Mouse (Mus musculus) forebrain, embryonic 16.5 days (tissue): ENCODE data around the gene 2410004P03Rik. TPM values are rescaled to one million over a fixed set of nuclear protein-coding genes. Genes with fewer than 3 reads are reported as not detected.

Experiments
- ATAC-seq: fragments of 200-750 bp; cut with Nextera tagmentation; 2 replicates; pipeline ENCODE4 v1.8.0; 2017; ENCODE audit warnings: mild to moderate bottlenecking, moderate library complexity
- H3K27ac ChIP-seq: fragments of 300-500 bp; sonication (generic); 2 replicates; pipeline ENCODE4 v1.5.1; 2014; ENCODE audit warnings: low read length, control low read depth
- H3K27me3 ChIP-seq: fragments of 300-500 bp; sonication (generic); replicated peaks from 2 replicates; pipeline ENCODE4 v1.6.1; 2014; ENCODE audit warnings: low read length; ENCODE audit not compliant: control insufficient read depth, insufficient read depth
- H3K36me3 ChIP-seq: fragments of 300-500 bp; sonication (generic); 2 replicates; pipeline ENCODE4 v1.6.1; 2014; ENCODE audit not compliant: control insufficient read depth, insufficient read depth
- H3K4me1 ChIP-seq: fragments of 300-500 bp; sonication (generic); replicated peaks from 2 replicates; pipeline ENCODE4 v1.6.1; 2014; ENCODE audit warnings: low read length; ENCODE audit not compliant: control insufficient read depth, insufficient read depth
- H3K4me2 ChIP-seq: fragments of 300-500 bp; sonication (generic); 2 replicates; pipeline ENCODE4 v1.6.1; 2014; ENCODE audit warnings: mild to moderate bottlenecking, low read length, control low read depth
- H3K4me3 ChIP-seq: fragments of 300-500 bp; sonication (generic); replicated peaks from 2 replicates; pipeline ENCODE4 v1.5.1; 2014; ENCODE audit warnings: mild to moderate bottlenecking, low read length, control low read depth
- H3K9ac ChIP-seq: fragments of 300-500 bp; sonication (generic); replicated peaks from 2 replicates; pipeline ENCODE4 v1.6.1; 2014; ENCODE audit warnings: low read depth, low read length, control low read depth
- H3K9me3 ChIP-seq: fragments of 300-500 bp; sonication (generic); 2 replicates; pipeline ENCODE4 v1.6.1; 2016; ENCODE audit warnings: low read length; ENCODE audit not compliant: control insufficient read depth
- WGBS: fragments of 180-500 bp; shearing (Covaris S2); extraction: QIAGEN DNeasy Blood & Tissue Kit; methylation state at CpG from one replicate; pipeline ENCODE4 v1.1.7; 2014; 5-methylcytosine and 5-hydroxymethylcytosine counted together
- polyA plus RNA-seq: library from polyadenylated mRNA; unstranded; fragments of >200 nt; fragmentation: Nextera tagmentation; extraction: Ambion mirVana; gene quantifications from 2 replicates; pipeline ENCODE4 v1.2.1, GENCODE M21; 2015

The 2410004P03Rik gene
- polyA plus RNA-seq, 1 experiment from 2014 or later: 3.0 TPM

GRCm38 (mm10) chr12:17048979-17049612, 37.6 kb upstream of the 2410004P03Rik start:
- Histone ChIP-seq H3K4me2 (no peak overlapping the region), H3K4me1 (peaks cover 6% of the 10 kb centered on the region), H3K9ac (no peak overlapping the region), H3K36me3 (no peaks in the 10 kb centered on the region), H3K4me3 (no peak overlapping the region), H3K27ac (no peak overlapping the region), H3K9me3 (no peaks in the 10 kb centered on the region), H3K27me3 (no peaks in the 10 kb centered on the region)
- 54% methylated on average over 7 of the region's 7 CpGs for WGBS
- peak; percentile 57 for ATAC-seq

- H3K4me2 ChIP-seq: no peak overlapping the region
- H3K27ac ChIP-seq: no peak overlapping the region
- H3K9me3 ChIP-seq: no peaks in the 10 kb centered on the region
- 68% methylated on average over 5 of the region's 5 CpGs for WGBS
- no peak overlapping the region for H3K4me3 ChIP-seq
- H3K27me3 ChIP-seq: no peaks in the 10 kb centered on the region
- H3K36me3 ChIP-seq: no peaks in the 10 kb centered on the region
- ATAC-seq: no peak
- H3K9ac ChIP-seq: no peak overlapping the region
- H3K4me1 ChIP-seq: no peaks in the 10 kb centered on the region
These were observed 31.8 kb upstream of the 2410004P03Rik start for GRCm38 (mm10) chr12:17043311-17043710.

GRCm38 (mm10) chr12:17040567-17040966, 29.0 kb upstream of the 2410004P03Rik start:
- H3K9ac ChIP-seq: no peak overlapping the region
- no peaks in the 10 kb centered on the region for H3K9me3 ChIP-seq
- WGBS: 59% methylated on average over 1 of the region's 1 CpGs
- H3K27me3 ChIP-seq: no peaks in the 10 kb centered on the region
- H3K4me1 ChIP-seq: 0 out of 2 replicates have a peak, but pooled peaks cover 3% of the 10 kb centered on the region
- H3K36me3 ChIP-seq: no peaks in the 10 kb centered on the region
- H3K27ac ChIP-seq: no peak overlapping the region
- H3K4me2 ChIP-seq: no peak overlapping the region
- no peak overlapping the region for H3K4me3 ChIP-seq
- no peak for ATAC-seq

- no peaks in the 10 kb centered on the region for H3K36me3 ChIP-seq
- H3K4me2 ChIP-seq: no peak overlapping the region
- H3K4me1 ChIP-seq: peaks cover 3% of the 10 kb centered on the region; the same call in 1 of the 2 replicates
- H3K27me3 ChIP-seq: no peaks in the 10 kb centered on the region
- H3K9me3 ChIP-seq: no peaks in the 10 kb centered on the region
- no peak overlapping the region for H3K27ac ChIP-seq
- H3K4me3 ChIP-seq: no peak overlapping the region
- 78% methylated on average over 2 of the region's 2 CpGs for WGBS
- H3K9ac ChIP-seq: no peak overlapping the region
- ATAC-seq: no peak
These were observed 27.9 kb upstream of the 2410004P03Rik start for GRCm38 (mm10) chr12:17039415-17039814.

- ATAC-seq: no peak
- Histone ChIP-seq H3K9me3 (no peaks in the 10 kb centered on the region), H3K4me3 (no peak overlapping the region), H3K9ac (no peak overlapping the region), H3K27ac (no peak overlapping the region), H3K4me1 (peaks cover 14% of the 10 kb centered on the region; the same call in 1 of the 2 replicates), H3K4me2 (no peak overlapping the region), H3K27me3 (no peaks in the 10 kb centered on the region), H3K36me3 (no peaks in the 10 kb centered on the region)
- 83% methylated on average over 6 of the region's 6 CpGs for WGBS
These were observed 26.7 kb upstream of the 2410004P03Rik start for GRCm38 (mm10) chr12:17038246-17038645.

- ATAC-seq: no peak
- H3K4me2 ChIP-seq: no peak overlapping the region
These were observed 25.6 kb upstream of the 2410004P03Rik start for GRCm38 (mm10) chr12:17037053-17037610.

GRCm38 (mm10) chr12:17036532-17036931, 25.0 kb upstream of the 2410004P03Rik start:
- WGBS: 56% methylated on average over 9 of the region's 9 CpGs

More at GRCm38 (mm10) chr12:17037053-17037610, 25.6 kb upstream of the 2410004P03Rik start:
- H3K36me3 ChIP-seq: no peaks in the 10 kb centered on the region
- peaks cover 15% of the 10 kb centered on the region; the same call in 1 of the 2 replicates for H3K4me1 ChIP-seq
- no peaks in the 10 kb centered on the region for H3K9me3 ChIP-seq
- H3K9ac ChIP-seq: no peak overlapping the region
- no peak overlapping the region for H3K4me3 ChIP-seq
- H3K27ac ChIP-seq: no peak overlapping the region
- H3K27me3 ChIP-seq: no peaks in the 10 kb centered on the region
- WGBS: 41% methylated on average over 14 of the region's 14 CpGs

GRCm38 (mm10) chr12:17035128-17035527, 23.6 kb upstream of the 2410004P03Rik start:
- Histone ChIP-seq H3K27me3 (no peaks in the 10 kb centered on the region), H3K27ac (no peak overlapping the region), H3K4me1 (peaks cover 15% of the 10 kb centered on the region; the same call in 1 of the 2 replicates), H3K9ac (no peak overlapping the region), H3K36me3 (no peaks in the 10 kb centered on the region), H3K9me3 (no peaks in the 10 kb centered on the region), H3K4me3 (no peak overlapping the region), H3K4me2 (no peak overlapping the region)
- WGBS: 64% methylated on average over 2 of the region's 2 CpGs
- ATAC-seq: no peak

More at GRCm38 (mm10) chr12:17036532-17036931, 25.0 kb upstream of the 2410004P03Rik start:
- Histone ChIP-seq H3K4me3 (no peak overlapping the region), H3K9me3 (no peaks in the 10 kb centered on the region), H3K27ac (no peak overlapping the region), H3K36me3 (no peaks in the 10 kb centered on the region), H3K27me3 (no peaks in the 10 kb centered on the region), H3K9ac (no peak overlapping the region), H3K4me1 (peaks cover 15% of the 10 kb centered on the region; the same call in 1 of the 2 replicates), H3K4me2 (no peak overlapping the region)
- no peak for ATAC-seq

GRCm38 (mm10) chr12:17034671-17035070, 23.1 kb upstream of the 2410004P03Rik start:
- Histone ChIP-seq H3K4me2 (no peak overlapping the region), H3K27me3 (no peaks in the 10 kb centered on the region), H3K27ac (no peak overlapping the region), H3K36me3 (no peaks in the 10 kb centered on the region), H3K9ac (no peak overlapping the region), H3K4me1 (peaks cover 15% of the 10 kb centered on the region; the same call in 1 of the 2 replicates), H3K4me3 (no peak overlapping the region), H3K9me3 (no peaks in the 10 kb centered on the region)
- no peak for ATAC-seq
- WGBS: 79% methylated on average over 5 of the region's 5 CpGs
